Mouse (Mus musculus): ENCODE measurements at regions not wholly inside any gene's neighbourhood (a gene's known extent, or its start where the extent isn't known, plus 50 kb on each side); places are given as distances from the start of the nearest gene placed in this dataset.

DNA sequence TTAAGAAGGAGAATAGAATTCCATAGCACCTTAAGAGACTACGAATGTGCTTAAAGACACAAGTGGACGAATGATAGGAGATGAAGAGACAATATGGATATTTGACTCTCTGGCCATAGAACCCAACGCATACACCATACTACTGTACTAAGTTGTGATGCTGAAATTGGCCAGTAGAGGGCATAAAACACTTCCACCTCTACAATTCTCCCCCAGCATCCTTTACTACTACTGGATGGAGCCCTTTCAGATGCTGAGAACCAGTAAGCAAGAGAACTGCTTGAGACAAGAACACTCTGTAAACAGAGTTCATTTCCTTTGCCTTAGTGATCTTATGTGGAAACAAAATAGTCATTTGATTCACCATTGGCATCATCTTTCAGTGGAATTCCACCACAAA is 96.9 kb upstream of the Col1a2 start:
- DNase-seq, result peak in 1 of 2 experiments; percentile 58

DNA sequence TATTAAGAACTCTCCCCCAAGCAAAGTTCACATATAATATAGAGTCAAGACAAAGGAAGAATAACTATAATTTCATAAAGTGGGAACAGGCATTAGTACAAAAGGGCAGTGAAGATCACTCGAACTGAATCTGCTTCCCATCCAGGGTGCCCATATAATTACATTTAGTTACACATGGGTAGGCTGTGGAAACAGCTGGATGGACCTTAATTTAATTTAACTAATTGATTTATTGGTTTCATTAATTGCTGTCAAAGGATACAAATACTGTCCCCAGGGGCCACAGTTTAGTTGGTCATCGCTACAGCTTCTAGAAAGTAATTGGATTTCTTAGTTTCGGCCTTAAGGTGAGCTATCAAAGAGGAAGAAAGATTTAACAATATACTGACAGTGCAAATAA is 91.4 kb upstream of the Col1a2 start:
- DNase-seq, result no peak

DNA sequence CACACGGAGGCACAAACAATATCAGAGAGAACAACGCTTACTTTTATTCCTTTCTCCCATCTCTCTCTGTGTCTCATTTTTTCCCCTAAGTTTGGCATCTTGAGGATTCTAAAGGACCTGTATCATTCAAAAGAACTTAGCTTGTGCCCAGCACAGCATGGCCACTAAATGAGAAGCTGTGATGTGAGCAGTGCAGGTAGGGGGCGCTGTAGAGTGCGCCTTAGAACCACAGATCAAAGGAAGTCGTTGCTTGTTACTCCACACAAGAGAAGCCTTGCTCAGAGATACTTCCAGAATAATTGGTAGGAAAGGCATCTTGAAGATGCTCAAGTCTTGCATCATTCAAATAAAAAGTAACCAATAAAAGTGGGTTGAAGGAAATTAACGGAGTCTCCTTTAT is 90.4 kb upstream of the Col1a2 start:
- DNase-seq, result peak; percentile 52 to 72

DNA sequence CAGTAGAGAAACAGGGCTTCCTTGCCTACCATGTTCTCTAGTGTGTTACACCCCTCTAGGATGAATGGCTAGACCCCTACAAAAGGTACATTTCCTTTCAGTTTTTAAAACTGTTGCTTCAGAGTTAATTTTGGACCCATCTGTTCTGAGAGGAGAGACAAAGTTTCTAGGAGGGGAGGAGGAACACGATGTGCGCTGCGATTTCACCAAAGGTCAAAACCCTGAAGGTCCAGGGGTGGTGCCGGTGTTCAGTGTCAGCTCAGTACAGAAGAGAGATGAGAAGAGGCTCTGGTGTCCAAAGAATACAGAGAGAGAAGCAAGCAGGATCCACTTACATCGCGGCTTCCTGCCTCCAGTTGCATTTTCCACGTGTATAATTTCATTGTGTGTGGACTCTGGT is 89.4 kb upstream of the Col1a2 start:
- no peak for DNase-seq

DNA sequence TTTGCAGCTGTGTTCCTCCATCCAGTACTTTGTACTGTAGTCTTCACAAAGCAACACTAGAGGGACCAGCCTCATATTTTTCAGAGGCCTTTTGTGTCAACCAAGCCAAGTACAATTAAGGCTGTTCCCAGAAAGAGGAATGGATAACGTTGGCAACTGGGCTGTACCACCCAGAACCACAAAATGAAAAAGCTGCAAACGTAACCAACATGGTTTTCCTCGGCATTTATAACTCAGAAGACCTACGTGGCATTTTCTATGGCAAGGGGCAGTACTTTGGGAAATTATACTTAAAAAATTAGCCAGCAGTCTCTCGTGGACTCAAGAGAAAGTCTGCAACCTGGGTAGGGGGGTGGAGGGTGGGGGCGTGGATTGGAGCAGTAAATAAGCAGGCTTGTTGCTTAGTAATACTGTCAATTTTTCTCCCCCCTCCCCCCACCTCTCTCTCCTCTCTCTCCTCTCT is 87.3 kb upstream of the Col1a2 start:
- DNase-seq, result no peak

DNA sequence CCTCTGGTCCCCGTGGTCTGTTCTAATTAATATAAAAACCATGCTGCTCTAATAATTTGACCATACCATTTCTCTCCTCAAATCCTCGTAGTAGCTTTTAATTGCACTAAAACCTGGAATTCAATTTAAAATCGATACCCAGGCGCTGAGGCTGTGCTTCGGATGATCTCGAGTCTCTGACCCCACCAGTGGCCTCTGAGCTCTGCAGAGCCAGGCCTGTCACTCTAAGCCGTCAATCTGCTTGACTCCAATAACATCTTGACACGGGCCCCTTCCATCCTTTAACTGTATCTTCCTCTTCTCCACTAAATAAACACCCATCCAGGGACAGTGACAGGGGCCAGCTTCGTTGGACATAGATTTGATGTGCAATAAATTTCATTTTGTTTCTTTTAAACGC is 86.2 kb upstream of the Col1a2 start:
- DNase-seq, result no peak

DNA sequence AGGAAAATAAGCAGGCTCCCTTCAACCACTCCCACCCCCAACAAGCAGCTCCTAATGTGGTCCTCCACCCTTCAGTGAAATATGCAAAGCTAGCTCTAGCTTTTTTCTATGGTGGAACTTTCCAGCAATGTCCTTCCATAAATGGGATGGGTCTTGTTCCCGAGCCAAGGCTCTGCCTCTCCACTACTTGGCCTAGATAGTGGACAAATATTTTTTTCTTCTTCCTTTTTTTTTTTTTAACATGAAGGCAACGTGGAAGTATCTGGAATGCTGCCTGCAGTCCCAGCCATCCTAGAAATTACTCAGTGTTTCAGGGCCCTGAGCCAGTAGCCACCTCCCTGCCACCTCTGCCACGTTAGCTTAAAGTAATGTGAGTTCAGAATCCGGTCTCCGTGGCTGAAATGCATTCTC is 85.7 kb upstream of the Col1a2 start:
- DNase-seq, result peak; percentile 43 to 50

DNA sequence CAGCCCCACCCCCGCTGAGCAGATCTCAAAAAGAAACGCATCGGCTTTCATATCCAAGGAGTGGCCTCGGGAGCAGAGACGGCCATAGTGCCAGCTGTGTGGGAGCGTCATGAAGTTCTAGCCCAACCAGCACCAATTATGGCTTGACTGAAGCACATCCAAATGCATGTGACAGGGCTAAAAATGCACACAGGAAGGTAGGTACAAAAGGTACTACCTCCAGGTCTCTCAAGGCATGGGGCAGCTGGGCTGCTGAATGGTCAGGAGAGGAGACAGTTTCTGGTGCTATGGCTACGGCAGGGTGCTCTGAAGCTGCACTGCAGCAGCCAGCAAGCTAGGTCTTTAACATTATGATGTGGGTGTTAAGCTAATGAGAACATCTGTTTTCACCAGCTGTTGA is 83.1 kb upstream of the Col1a2 start:
- DNase-seq, result no peak

DNA sequence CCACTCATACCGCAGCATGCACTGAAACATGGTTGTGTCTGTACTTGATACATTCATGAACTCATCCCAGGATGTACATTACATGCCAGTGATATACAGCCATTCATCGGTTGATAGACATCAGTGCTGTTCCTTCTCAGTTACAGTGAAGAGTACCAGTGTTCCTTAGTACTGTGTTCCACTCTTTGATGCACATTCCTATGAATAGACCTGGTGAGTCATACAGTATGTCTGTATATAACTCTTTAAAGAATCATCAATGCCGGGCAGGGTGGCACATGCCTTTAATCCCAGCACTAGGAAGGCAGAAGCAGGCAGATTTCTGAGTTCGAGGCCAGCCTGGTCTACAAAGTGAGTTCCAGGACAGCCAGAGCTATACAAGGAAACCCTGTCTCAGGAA is 77.5 kb upstream of the Col1a2 start:
- no peak for DNase-seq

DNA sequence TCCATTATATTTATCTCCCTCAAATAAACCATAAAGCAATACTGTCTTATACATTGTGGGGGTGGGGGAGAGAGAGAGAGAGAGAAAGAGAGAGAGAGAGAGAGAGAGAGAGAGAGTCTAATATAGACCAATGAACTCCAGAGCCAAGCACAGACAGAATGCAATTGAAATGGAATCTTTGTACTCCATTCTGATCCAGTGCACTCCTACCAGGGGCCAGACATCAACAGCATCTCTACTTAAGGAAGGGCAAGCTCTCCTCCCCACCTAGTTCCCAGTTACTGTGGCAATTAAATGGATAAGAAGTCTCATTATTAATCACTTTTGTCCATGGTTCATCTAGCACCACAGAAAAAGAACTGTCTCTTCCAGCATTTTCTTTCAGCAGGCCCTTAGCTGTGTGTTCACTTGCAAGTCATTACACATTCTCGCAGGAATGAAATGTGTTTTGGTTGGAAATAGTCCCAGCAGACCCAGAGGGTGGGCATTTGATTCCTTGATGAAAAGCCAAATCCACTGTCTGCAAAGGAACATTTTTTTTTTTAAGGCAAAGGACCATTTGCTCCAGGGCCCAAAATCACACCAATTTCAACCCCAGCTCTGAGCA is 73.8 kb upstream of the Col1a2 start:
- no peak for DNase-seq

DNA sequence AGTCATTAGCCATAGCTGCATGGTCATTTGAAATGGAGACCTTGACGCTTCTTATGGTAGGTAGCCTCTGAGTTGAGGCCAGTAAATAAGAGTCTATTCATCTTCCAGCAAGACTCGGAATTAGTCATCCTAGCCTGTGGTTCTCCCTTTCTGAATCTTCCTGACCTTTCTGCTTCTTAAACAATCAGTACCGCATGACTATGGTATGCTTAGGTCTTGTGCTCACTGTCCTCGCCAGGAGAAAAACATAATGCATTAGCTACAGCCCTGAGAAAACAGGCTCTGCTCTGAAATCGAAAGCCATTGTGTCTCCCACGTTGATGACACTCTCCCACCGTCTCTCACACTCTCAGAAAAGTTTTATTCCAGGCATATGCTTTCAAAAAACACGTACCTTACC is 72.4 kb upstream of the Col1a2 start:
- no peak for DNase-seq

DNA sequence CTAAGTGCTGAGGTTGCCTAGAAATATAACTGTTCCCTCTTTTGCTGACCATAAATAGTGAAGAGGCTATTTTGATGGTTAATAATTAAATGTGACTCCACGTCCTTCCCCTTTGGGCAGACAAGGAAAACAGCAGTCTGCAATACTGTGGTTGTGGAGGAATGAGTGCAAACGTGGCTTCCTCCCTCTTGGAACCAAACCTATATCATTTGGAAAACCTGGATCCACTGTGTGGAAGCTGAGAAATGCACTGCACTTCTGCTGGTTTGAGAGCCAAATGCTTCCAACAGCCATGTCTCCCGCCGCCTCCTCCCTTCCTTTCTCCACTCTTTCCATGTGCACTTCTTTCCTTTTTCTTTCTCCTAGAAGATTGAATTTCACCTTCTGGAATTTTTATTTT is 68.2 kb upstream of the Col1a2 start:
- no peak for DNase-seq

DNA sequence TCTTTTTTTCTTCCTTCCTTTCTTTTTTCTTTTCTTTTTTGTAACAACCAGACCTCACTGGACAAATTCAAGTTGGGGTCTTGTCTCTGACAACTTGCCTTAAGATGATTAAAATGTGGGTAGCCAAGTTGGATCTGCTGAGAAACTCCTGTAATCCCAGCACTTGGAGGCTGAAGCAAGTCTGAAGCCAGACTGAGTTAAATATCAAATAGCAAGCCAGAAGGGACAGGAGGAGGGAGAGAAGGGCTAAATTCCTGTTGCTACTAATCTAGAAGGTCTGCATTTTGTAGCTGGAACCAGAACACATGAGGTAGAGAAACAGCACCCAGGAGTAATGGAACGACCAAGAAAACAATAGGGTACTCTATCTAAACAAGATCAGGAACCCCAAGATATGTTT is 67.7 kb upstream of the Col1a2 start:
- DNase-seq, result no peak

DNA sequence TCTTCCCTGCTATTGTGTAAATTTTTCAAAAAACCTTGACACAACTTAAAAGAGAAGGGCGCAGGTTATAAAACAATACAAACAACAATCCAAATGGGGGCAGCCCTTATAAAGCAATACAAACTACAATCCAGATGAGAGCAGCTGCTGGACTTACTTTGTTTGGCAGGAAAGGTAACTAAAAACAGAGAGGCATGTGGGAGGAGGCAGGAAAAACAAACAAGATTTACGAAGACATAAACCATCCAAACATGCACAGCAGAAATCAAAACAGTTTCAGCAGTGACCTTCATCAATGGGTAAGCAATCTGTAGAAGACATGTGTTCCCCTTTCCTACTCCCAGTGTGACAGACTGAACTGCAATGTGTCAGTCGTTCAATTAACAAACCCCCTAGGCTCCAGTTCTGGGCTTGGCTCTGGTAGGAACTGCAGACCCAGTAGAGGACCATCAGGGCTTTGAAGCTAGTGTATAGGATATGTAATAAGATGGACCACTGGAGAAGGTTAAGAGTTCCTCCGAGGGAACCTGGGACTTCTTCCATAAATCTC is 62.9 kb upstream of the Col1a2 start:
- DNase-seq, result no peak

DNA sequence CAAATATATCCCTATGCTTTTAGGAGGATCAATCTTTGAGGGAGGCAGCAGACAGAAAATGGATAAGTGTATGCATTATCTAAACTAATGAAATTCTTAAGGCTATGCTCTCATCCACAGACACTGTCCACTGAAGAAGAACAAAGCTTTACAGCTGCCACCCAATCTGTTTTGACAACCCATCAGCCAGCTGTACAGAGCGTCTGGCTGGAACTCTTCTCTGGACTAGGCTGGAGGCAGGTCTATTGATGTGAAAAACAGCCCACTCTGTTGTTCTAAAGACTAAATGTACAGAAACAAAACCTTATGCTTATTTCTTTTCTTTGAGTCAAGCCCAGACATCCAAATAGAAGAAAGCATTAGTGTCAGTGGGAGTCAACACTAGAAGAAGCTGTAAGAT is 58.7 kb upstream of the Col1a2 start:
- DNase-seq, result no peak

DNA sequence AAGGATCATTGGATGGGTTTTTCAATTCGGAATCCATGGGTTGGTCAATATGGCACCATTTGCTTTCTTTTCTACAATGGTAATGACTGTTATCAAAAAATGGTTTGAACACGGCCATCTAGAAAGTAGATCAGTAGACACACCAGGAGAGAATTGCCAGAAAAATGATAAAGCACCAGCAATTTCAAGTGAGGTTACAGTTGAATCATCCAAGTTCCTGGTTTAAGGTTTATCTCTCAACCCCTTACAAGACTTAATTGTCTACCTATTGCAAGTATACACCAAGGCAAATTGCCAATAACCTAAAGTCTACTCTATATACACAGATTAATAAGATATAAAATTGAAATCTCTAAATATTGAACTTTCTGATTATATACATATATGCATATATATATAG is 53.4 kb upstream of the Col1a2 start:
- DNase-seq, result no peak

Data from kidney, postnatal 25 days (tissue).